Mouse (Mus musculus) liver, embryonic 14.5 days (tissue): ENCODE data around the gene Cntn1. TPM values are rescaled to one million over a fixed set of nuclear protein-coding genes. Genes with fewer than 3 reads are reported as not detected.

Experiments
- ATAC-seq: fragments of 200-750 bp; cut with Nextera tagmentation; 2 replicates; pipeline ENCODE4 v1.8.0; 2017; ENCODE audit warnings: moderate number of reproducible peaks, mild to moderate bottlenecking, moderate library complexity; ENCODE audit not compliant: insufficient read depth
- DNase-seq, 3 experiments: peaks; one replicate each; pipeline ENCODE4 v3.0.0-alpha.2; 2012 to 2013; ENCODE audit warnings: low read depth in 3 of 3, low spot score in 3 of 3
- H3K27ac ChIP-seq: fragments of 300-500 bp; sonication (generic); 2 replicates; pipeline ENCODE4 v1.5.1; 2014; ENCODE audit warnings: moderate library complexity, mild to moderate bottlenecking, control low read depth, inconsistent platforms
- H3K27me3 ChIP-seq: fragments of 300-500 bp; sonication (generic); 2 replicates; pipeline ENCODE4 v1.6.1; 2014; ENCODE audit warnings: mild to moderate bottlenecking, low read length, moderate library complexity; ENCODE audit not compliant: control insufficient read depth, insufficient read depth
- H3K36me3 ChIP-seq: fragments of 300-500 bp; sonication (generic); replicated peaks from 2 replicates; pipeline ENCODE4 v1.6.1; 2014; ENCODE audit warnings: low read depth; ENCODE audit not compliant: control insufficient read depth, insufficient read depth
- H3K4me1 ChIP-seq, 2 experiments: fragments of 200-500 bp in 1 of 2; fragments of 300-500 bp in 1 of 2; sonication (generic) in 1 of 2; replicated peaks; 2 replicates each; pipeline ENCODE4 v1.6.1; 2012 to 2014; ENCODE audit warnings: antibody characterized with exemption in 1 of 2, inconsistent platforms in 1 of 2, low read length in 1 of 2; ENCODE audit not compliant: control insufficient read depth in 2 of 2, insufficient read depth in 2 of 2
- H3K4me2 ChIP-seq: fragments of 300-500 bp; sonication (generic); 2 replicates; pipeline ENCODE4 v1.6.1; 2014; ENCODE audit warnings: low read depth, mild to moderate bottlenecking, control low read depth, moderate library complexity
- H3K4me3 ChIP-seq, 2 experiments: fragments of 200-500 bp in 1 of 2; fragments of 300-500 bp in 1 of 2; sonication (generic) in 1 of 2; 2 replicates each; pipeline ENCODE4 v1.5.1; 2012 to 2014; ENCODE audit warnings: low read depth in 2 of 2, low read length in 2 of 2, mild to moderate bottlenecking in 2 of 2, control low read depth in 1 of 2, inconsistent platforms in 1 of 2, moderate library complexity in 1 of 2; ENCODE audit not compliant: insufficient read depth in 1 of 2
- H3K9ac ChIP-seq: fragments of 300-500 bp; sonication (generic); replicated peaks from 2 replicates; pipeline ENCODE4 v1.6.1; 2014; ENCODE audit warnings: mild to moderate bottlenecking, control low read depth, moderate library complexity
- H3K9me3 ChIP-seq: fragments of 300-500 bp; sonication (generic); 2 replicates; pipeline ENCODE4 v1.6.1; 2016; ENCODE audit warnings: low read length, mixed read lengths; ENCODE audit not compliant: control insufficient read depth
- CTCF ChIP-seq: IDR thresholded peaks from 2 replicates; pipeline ENCODE4 v1.5.1; 2016; ENCODE audit warnings: antibody characterized with exemption, low read depth, control low read depth
- EP300 ChIP-seq: IDR thresholded peaks from 2 replicates; pipeline ENCODE4 v1.6.1; 2016; ENCODE audit warnings: antibody characterized with exemption, low read depth
- WGBS: fragments of 180-500 bp; shearing (Covaris S2); extraction: QIAGEN DNeasy Blood & Tissue Kit; methylation state at CpG from one replicate; pipeline ENCODE4 v1.1.7; 2014; ENCODE audit not compliant: insufficient replicate concordance; 5-methylcytosine and 5-hydroxymethylcytosine counted together
- polyA plus RNA-seq, 2 experiments: library from polyadenylated mRNA; depleted of rRNA in 1 of 2; stranded (reverse) in 1 of 2; unstranded in 1 of 2; fragments of >200 nt; fragmentation: Nextera tagmentation in 1 of 2; extraction: Ambion mirVana in 1 of 2; gene quantifications; 2 replicates each; pipeline versions ENCODE4 v1.2.1 to v1.2.3; 2012 to 2014

Gene Cntn1
- polyA plus RNA-seq (2012; rRNA removed) (0.02 and 0.04 TPM in 2 replicates), polyA plus RNA-seq (2014; fragmentation: Nextera tagmentation; extraction: Ambion mirVana) (0.03 TPM in 1 of 2 replicates, not detected in the other)

- H3K27ac ChIP-seq, result no peak within 1 kb of the TSS
- H3K27me3 ChIP-seq, result peaks cover 12% of the 10 kb centered on the region; the same call in 1 of the 2 replicates
- DNase-seq (no peak), ATAC-seq (no peak)
- H3K4me1 ChIP-seq, result no peaks in the 10 kb centered on the region
- under 1% methylated on average over 17 of the region's 17 CpGs for WGBS
- H3K9ac ChIP-seq, result no peak within 1 kb of the TSS
- H3K9me3 ChIP-seq, result no peaks in the 10 kb centered on the region
- no peaks in the 10 kb centered on the region for H3K36me3 ChIP-seq
- no peak for TF ChIP-seq EP300
- TF ChIP-seq CTCF, result no peak
- peak within 1 kb of the TSS; percentile 13; the same call in 1 of the 2 replicates for H3K4me2 ChIP-seq
- H3K4me3 ChIP-seq, result no peak within 1 kb of the TSS
Measured at GRCm38 (mm10) chr15:92050996-92051352, at the start of gene Cntn1. Gene Cntn1 (plus strand): TSS chr15:92051165.

- WGBS, result 69% methylated on average over 3 of the region's 3 CpGs
- no peaks in the 10 kb centered on the region for H3K4me1 ChIP-seq
- no peak overlapping the region for H3K4me2 ChIP-seq
- no peak overlapping the region for H3K4me3 ChIP-seq
- ATAC-seq (no peak), DNase-seq (no peak)
- H3K9ac ChIP-seq, result no peak overlapping the region
- H3K27ac ChIP-seq, result no peak overlapping the region
- no peaks in the 10 kb centered on the region for H3K9me3 ChIP-seq
- no peaks in the 10 kb centered on the region for H3K27me3 ChIP-seq
- no peak for TF ChIP-seq EP300
- TF ChIP-seq CTCF, result no peak
- no peaks in the 10 kb centered on the region for H3K36me3 ChIP-seq
Measured at GRCm38 (mm10) chr15:92001431-92001830, 49.5 kb upstream of the Cntn1 start.

- Histone ChIP-seq H3K27ac (no peak overlapping the region), H3K4me1 (no peaks in the 10 kb centered on the region), H3K9ac (no peak overlapping the region), H3K27me3 (no peaks in the 10 kb centered on the region), H3K36me3 (no peaks in the 10 kb centered on the region), H3K9me3 (no peaks in the 10 kb centered on the region), H3K4me2 (no peak overlapping the region), H3K4me3 (no peak overlapping the region)
- 64% methylated on average over 8 of the region's 8 CpGs for WGBS
- TF ChIP-seq CTCF (no peak), EP300 (no peak)
- no peak for ATAC-seq
- DNase-seq, result no peak
Measured at GRCm38 (mm10) chr15:92012165-92013083, 38.5 kb upstream of the Cntn1 start.

- no peaks in the 10 kb centered on the region for H3K36me3 ChIP-seq
- no peak for TF ChIP-seq EP300
- TF ChIP-seq CTCF, result no peak
- H3K4me2 ChIP-seq, result no peak overlapping the region
- H3K4me3 ChIP-seq, result no peak overlapping the region
- H3K9ac ChIP-seq, result no peak overlapping the region
- ATAC-seq, result no peak
- no peaks in the 10 kb centered on the region for H3K27me3 ChIP-seq
- 44% methylated on average over 1 of the region's 1 CpGs for WGBS
- no peak overlapping the region for H3K27ac ChIP-seq
- no peaks in the 10 kb centered on the region for H3K4me1 ChIP-seq
- no peaks in the 10 kb centered on the region for H3K9me3 ChIP-seq
- DNase-seq, result no peak
Measured at GRCm38 (mm10) chr15:92034111-92034510, 16.9 kb upstream of the Cntn1 start.

- Histone ChIP-seq H3K9ac (no peak overlapping the region), H3K36me3 (no peaks in the 10 kb centered on the region), H3K4me2 (no peak overlapping the region), H3K4me3 (no peak overlapping the region), H3K27me3 (no peaks in the 10 kb centered on the region), H3K4me1 (no peaks in the 10 kb centered on the region), H3K9me3 (no peaks in the 10 kb centered on the region), H3K27ac (no peak overlapping the region)
- DNase-seq (no peak), ATAC-seq (no peak)
- TF ChIP-seq EP300, result no peak
- TF ChIP-seq CTCF, result no peak
- WGBS, result 72% methylated on average over 5 of the region's 5 CpGs
Measured at GRCm38 (mm10) chr15:92042538-92042937, 8.4 kb upstream of the Cntn1 start.
